Mouse (Mus musculus) gonadal fat pad, adult 2 months (tissue): ENCODE results near the gene Smc1a. TPM values are rescaled to one million over a fixed set of nuclear protein-coding genes. Genes with fewer than 3 reads are reported as not detected.
"Not testable (repeated sequence)": the region's sequence is repeated elsewhere in the genome, so short reads cannot be mapped to it uniquely, and the experiment has no call there.

ENCODE experiments used
- DNase-seq: peaks from one replicate; pipeline ENCODE4 v3.0.0-alpha.2; 2012; ENCODE audit warnings: low read depth
- polyA plus RNA-seq: library from polyadenylated mRNA; depleted of rRNA; stranded (reverse); fragments of >200 nt; gene quantifications from 2 replicates; pipeline ENCODE4 v1.2.3, GENCODE M21; 2012; rRNA removed

Smc1a gene
- polyA plus RNA-seq = 20.2 and 20.7 TPM in 2 replicates

- no peak for DNase-seq
These were observed at the start of gene Smc1a, which contains the start of gene Ribc1 for GRCm38 (mm10) chrX:152016151-152017145. TSS of gene Smc1a (plus strand) at chrX:152016428. TSS of gene Ribc1 (minus strand) at chrX:152016295.

GRCm38 (mm10) chrX:151999006-151999710, 17.1 kb upstream of the Smc1a start:
- DNase-seq = no peak

- no peak for DNase-seq
These were observed 15.0 kb upstream of the Smc1a start for GRCm38 (mm10) chrX:152001182-152001684.

GRCm38 (mm10) chrX:152001737-152002710, 14.2 kb upstream of the Smc1a start, which contains the start of gene Hsd17b10:
TSS of gene Hsd17b10 (plus strand) at chrX:152001845.
- DNase-seq = no peak

GRCm38 (mm10) chrX:152002865-152003264, 13.4 kb upstream of the Smc1a start:
- no peak for DNase-seq

- no peak for DNase-seq
These were observed 8.4 kb upstream of the Smc1a start for GRCm38 (mm10) chrX:152007863-152008262.

GRCm38 (mm10) chrX:152015752-152016150, 477 bp upstream of the Smc1a start:
- no peak for DNase-seq

GRCm38 (mm10) chrX:152017186-152017585, 958 bp downstream of the Smc1a start:
- DNase-seq = no peak

- DNase-seq = no peak
These were observed 3.1 kb downstream of the Smc1a start for GRCm38 (mm10) chrX:152019294-152019693.

- no peak for DNase-seq
These were observed 23.6 kb downstream of the Smc1a start for GRCm38 (mm10) chrX:152039865-152040264.

GRCm38 (mm10) chrX:152047230-152047629, 31.0 kb downstream of the Smc1a start:
- DNase-seq = no peak

GRCm38 (mm10) chrX:152052546-152052945, 36.3 kb downstream of the Smc1a start:
- DNase-seq = no peak

GRCm38 (mm10) chrX:152054094-152054493, 37.9 kb downstream of the Smc1a start:
- no peak for DNase-seq

GRCm38 (mm10) chrX:152065674-152066073, 49.4 kb downstream of the Smc1a start:
- DNase-seq = no peak

- DNase-seq = no peak
These were observed 51.6 kb downstream of the Smc1a start for GRCm38 (mm10) chrX:152067789-152068188.

- not testable (repeated sequence) for DNase-seq
These were observed 73.8 kb downstream of the Smc1a start for GRCm38 (mm10) chrX:152089832-152090614.

GRCm38 (mm10) chrX:152097572-152097971, 81.3 kb downstream of the Smc1a start:
- no peak for DNase-seq
